Mouse (Mus musculus): Measurements from ENCODE around the gene Arfgap2. TPM values are rescaled to one million over a fixed set of nuclear protein-coding genes. Genes with fewer than 3 reads are reported as not detected.

Arfgap2 gene
- polyA plus RNA-seq, 1 experiment from 2014 or later = 64.8 TPM

GRCm38 (mm10) chr2:91294226-91294625, 29.5 kb downstream of the Arfgap2 start:
- no peak for ATAC-seq (ENCODE audit: low read depth)
- H3K4me1 ChIP-seq (ENCODE audit: control insufficient read depth, low read depth, low read length) = no peaks in the 10 kb centered on the region
- no peaks in the 10 kb centered on the region for H3K36me3 ChIP-seq (ENCODE audit: control insufficient read depth, insufficient read depth)
- H3K9ac ChIP-seq (ENCODE audit: low read depth, low read length) = no peak overlapping the region
- 63% methylated on average over 3 of the region's 3 CpGs for WGBS (ENCODE audit: insufficient replicate concordance)
- H3K9me3 ChIP-seq (replicated peaks; ENCODE audit: control insufficient read depth, low read length) = no peaks in the 10 kb centered on the region
- no peak overlapping the region for H3K4me3 ChIP-seq (ENCODE audit: low read depth, low read length)
- H3K27ac ChIP-seq (ENCODE audit: low read length) = no peak overlapping the region
- no peaks in the 10 kb centered on the region for H3K27me3 ChIP-seq (ENCODE audit: control insufficient read depth, insufficient read depth, low read depth, low read length)
- no peak overlapping the region for H3K4me2 ChIP-seq (ENCODE audit: low read depth, low read length)

GRCm38 (mm10) chr2:91295895-91296294, 31.1 kb downstream of the Arfgap2 start:
- Histone ChIP-seq H3K36me3 (ENCODE audit: control insufficient read depth, insufficient read depth) (no peaks in the 10 kb centered on the region), H3K27me3 (ENCODE audit: control insufficient read depth, insufficient read depth, low read depth, low read length) (no peaks in the 10 kb centered on the region), H3K4me2 (ENCODE audit: low read depth, low read length) (no peak overlapping the region), H3K9ac (ENCODE audit: low read depth, low read length) (no peak overlapping the region), H3K4me1 (ENCODE audit: control insufficient read depth, low read depth, low read length) (no peaks in the 10 kb centered on the region), H3K27ac (ENCODE audit: low read length) (no peak overlapping the region), H3K4me3 (ENCODE audit: low read depth, low read length) (no peak overlapping the region), H3K9me3 (replicated peaks; ENCODE audit: control insufficient read depth, low read length) (no peaks in the 10 kb centered on the region)
- 66% methylated on average over 5 of the region's 5 CpGs for WGBS (ENCODE audit: insufficient replicate concordance)
- ATAC-seq (ENCODE audit: low read depth) = no peak

- 56% methylated on average over 3 of the region's 3 CpGs for whole genome bisulfite sequencing (ENCODE audit: insufficient replicate concordance)
- Histone ChIP-seq H3K27me3 (ENCODE audit: control insufficient read depth, insufficient read depth, low read depth, low read length) (no peaks in the 10 kb centered on the region), H3K9me3 (replicated peaks; ENCODE audit: control insufficient read depth, low read length) (no peaks in the 10 kb centered on the region), H3K27ac (ENCODE audit: low read length) (no peak overlapping the region), H3K4me2 (ENCODE audit: low read depth, low read length) (no peak overlapping the region), H3K4me3 (ENCODE audit: low read depth, low read length) (no peak overlapping the region), H3K36me3 (ENCODE audit: control insufficient read depth, insufficient read depth) (no peaks in the 10 kb centered on the region), H3K4me1 (ENCODE audit: control insufficient read depth, low read depth, low read length) (no peaks in the 10 kb centered on the region), H3K9ac (ENCODE audit: low read depth, low read length) (no peak overlapping the region)
- no peak for ATAC-seq (ENCODE audit: low read depth)
These were observed 34.4 kb downstream of the Arfgap2 start for GRCm38 (mm10) chr2:91299156-91299555.

GRCm38 (mm10) chr2:91300784-91301183, 36.0 kb downstream of the Arfgap2 start:
- WGBS (ENCODE audit: insufficient replicate concordance) = 58% methylated on average over 2 of the region's 2 CpGs
- Histone ChIP-seq H3K4me1 (ENCODE audit: control insufficient read depth, low read depth, low read length) (no peaks in the 10 kb centered on the region), H3K27me3 (ENCODE audit: control insufficient read depth, insufficient read depth, low read depth, low read length) (no peaks in the 10 kb centered on the region), H3K9ac (ENCODE audit: low read depth, low read length) (no peak overlapping the region), H3K27ac (ENCODE audit: low read length) (no peak overlapping the region), H3K36me3 (ENCODE audit: control insufficient read depth, insufficient read depth) (no peaks in the 10 kb centered on the region), H3K9me3 (replicated peaks; ENCODE audit: control insufficient read depth, low read length) (no peaks in the 10 kb centered on the region), H3K4me2 (ENCODE audit: low read depth, low read length) (no peak overlapping the region), H3K4me3 (ENCODE audit: low read depth, low read length) (no peak overlapping the region)
- no peak for ATAC-seq (ENCODE audit: low read depth)

GRCm38 (mm10) chr2:91301836-91302235, 37.1 kb downstream of the Arfgap2 start:
- Histone ChIP-seq H3K27ac (ENCODE audit: low read length) (no peak overlapping the region), H3K4me2 (ENCODE audit: low read depth, low read length) (no peak overlapping the region), H3K4me1 (ENCODE audit: control insufficient read depth, low read depth, low read length) (no peaks in the 10 kb centered on the region), H3K9ac (ENCODE audit: low read depth, low read length) (no peak overlapping the region), H3K9me3 (replicated peaks; ENCODE audit: control insufficient read depth, low read length) (no peaks in the 10 kb centered on the region), H3K36me3 (ENCODE audit: control insufficient read depth, insufficient read depth) (no peaks in the 10 kb centered on the region), H3K4me3 (ENCODE audit: low read depth, low read length) (no peak overlapping the region), H3K27me3 (ENCODE audit: control insufficient read depth, insufficient read depth, low read depth, low read length) (no peaks in the 10 kb centered on the region)
- WGBS (ENCODE audit: insufficient replicate concordance) = 53% methylated on average over 2 of the region's 2 CpGs
- no peak for ATAC-seq (ENCODE audit: low read depth)

GRCm38 (mm10) chr2:91302845-91303244, 38.1 kb downstream of the Arfgap2 start:
- 53% methylated on average over 3 of the region's 3 CpGs for WGBS (ENCODE audit: insufficient replicate concordance)
- ATAC-seq (ENCODE audit: low read depth) = no peak

GRCm38 (mm10) chr2:91305926-91306325, 41.2 kb downstream of the Arfgap2 start:
- Histone ChIP-seq H3K4me1 (ENCODE audit: control insufficient read depth, low read depth, low read length) (no peaks in the 10 kb centered on the region), H3K27me3 (ENCODE audit: control insufficient read depth, insufficient read depth, low read depth, low read length) (no peaks in the 10 kb centered on the region), H3K9me3 (replicated peaks; ENCODE audit: control insufficient read depth, low read length) (no peaks in the 10 kb centered on the region), H3K27ac (ENCODE audit: low read length) (no peak overlapping the region), H3K4me3 (ENCODE audit: low read depth, low read length) (no peak overlapping the region), H3K9ac (ENCODE audit: low read depth, low read length) (no peak overlapping the region), H3K4me2 (ENCODE audit: low read depth, low read length) (no peak overlapping the region), H3K36me3 (ENCODE audit: control insufficient read depth, insufficient read depth) (no peaks in the 10 kb centered on the region)
- 76% methylated on average over 9 of the region's 9 CpGs for WGBS (ENCODE audit: insufficient replicate concordance)
- ATAC-seq (ENCODE audit: low read depth) = no peak

More at GRCm38 (mm10) chr2:91302845-91303244, 38.1 kb downstream of the Arfgap2 start:
- Histone ChIP-seq H3K36me3 (ENCODE audit: control insufficient read depth, insufficient read depth) (no peaks in the 10 kb centered on the region), H3K27ac (ENCODE audit: low read length) (no peak overlapping the region), H3K9ac (ENCODE audit: low read depth, low read length) (no peak overlapping the region), H3K4me3 (ENCODE audit: low read depth, low read length) (no peak overlapping the region), H3K27me3 (ENCODE audit: control insufficient read depth, insufficient read depth, low read depth, low read length) (no peaks in the 10 kb centered on the region), H3K9me3 (replicated peaks; ENCODE audit: control insufficient read depth, low read length) (no peaks in the 10 kb centered on the region), H3K4me2 (ENCODE audit: low read depth, low read length) (no peak overlapping the region), H3K4me1 (ENCODE audit: control insufficient read depth, low read depth, low read length) (no peaks in the 10 kb centered on the region)

- no peak overlapping the region for H3K9ac ChIP-seq (ENCODE audit: low read depth, low read length)
- H3K27me3 ChIP-seq (ENCODE audit: control insufficient read depth, insufficient read depth, low read depth, low read length) = no peaks in the 10 kb centered on the region
- H3K27ac ChIP-seq (ENCODE audit: low read length) = no peak overlapping the region
- no peaks in the 10 kb centered on the region for H3K4me1 ChIP-seq (ENCODE audit: control insufficient read depth, low read depth, low read length)
- ATAC-seq (ENCODE audit: low read depth) = no peak
- no peaks in the 10 kb centered on the region for H3K36me3 ChIP-seq (ENCODE audit: control insufficient read depth, insufficient read depth)
- H3K4me2 ChIP-seq (ENCODE audit: low read depth, low read length) = no peak overlapping the region
- H3K4me3 ChIP-seq (ENCODE audit: low read depth, low read length) = no peak overlapping the region
- H3K9me3 ChIP-seq (replicated peaks; ENCODE audit: control insufficient read depth, low read length) = no peaks in the 10 kb centered on the region
These were observed 41.8 kb downstream of the Arfgap2 start for GRCm38 (mm10) chr2:91306589-91306988.

- H3K27me3 ChIP-seq (ENCODE audit: control insufficient read depth, insufficient read depth, low read depth, low read length) = no peaks in the 10 kb centered on the region
- H3K4me3 ChIP-seq (ENCODE audit: low read depth, low read length) = no peak overlapping the region
- H3K36me3 ChIP-seq (ENCODE audit: control insufficient read depth, insufficient read depth) = no peaks in the 10 kb centered on the region
- H3K27ac ChIP-seq (ENCODE audit: low read length) = no peak overlapping the region
- H3K9ac ChIP-seq (ENCODE audit: low read depth, low read length) = no peak overlapping the region
- H3K4me2 ChIP-seq (ENCODE audit: low read depth, low read length) = no peak overlapping the region
- no peaks in the 10 kb centered on the region for H3K9me3 ChIP-seq (replicated peaks; ENCODE audit: control insufficient read depth, low read length)
- no peaks in the 10 kb centered on the region for H3K4me1 ChIP-seq (ENCODE audit: control insufficient read depth, low read depth, low read length)
- 41% methylated on average over 5 of the region's 5 CpGs for WGBS (ENCODE audit: insufficient replicate concordance)
- no peak for ATAC-seq (ENCODE audit: low read depth)
These were observed 43.9 kb downstream of the Arfgap2 start for GRCm38 (mm10) chr2:91308680-91309079.

GRCm38 (mm10) chr2:91309546-91309945, 44.8 kb downstream of the Arfgap2 start:
- H3K4me2 ChIP-seq (ENCODE audit: low read depth, low read length) = no peak overlapping the region
- H3K4me1 ChIP-seq (ENCODE audit: control insufficient read depth, low read depth, low read length) = no peaks in the 10 kb centered on the region
- no peaks in the 10 kb centered on the region for H3K27me3 ChIP-seq (ENCODE audit: control insufficient read depth, insufficient read depth, low read depth, low read length)
- no peak overlapping the region for H3K4me3 ChIP-seq (ENCODE audit: low read depth, low read length)
- ATAC-seq (ENCODE audit: low read depth) = no peak
- no peak overlapping the region for H3K9ac ChIP-seq (ENCODE audit: low read depth, low read length)
- H3K9me3 ChIP-seq (replicated peaks; ENCODE audit: control insufficient read depth, low read length) = no peaks in the 10 kb centered on the region
- H3K36me3 ChIP-seq (ENCODE audit: control insufficient read depth, insufficient read depth) = no peaks in the 10 kb centered on the region
- H3K27ac ChIP-seq (ENCODE audit: low read length) = no peak overlapping the region
- 65% methylated on average over 3 of the region's 3 CpGs for WGBS (ENCODE audit: insufficient replicate concordance)
